Mouse (Mus musculus): ENCODE results near the gene Wnt10b. TPM values are rescaled to one million over a fixed set of nuclear protein-coding genes. Genes with fewer than 3 reads are reported as not detected.
A peak's percentile ranks its signal among the peaks of the same experiment; 100 is the strongest.

The Wnt10b gene
- total RNA-seq, 2 experiments from 2014 or later = 0.78 to 1.5 TPM

GRCm38 (mm10) chr15:98798903-98799302, 21.0 kb upstream of the Wnt10b start:
- DNase-seq = no peak
- intact Hi-C loops (cut with DNase I; ENCODE audit: low total_unique reads) = no loop called here

GRCm38 (mm10) chr15:98797835-98798492, 20.0 kb upstream of the Wnt10b start:
- no peak for DNase-seq
- intact Hi-C loops (cut with DNase I; ENCODE audit: low total_unique reads) = no loop called here

GRCm38 (mm10) chr15:98796803-98797595, 19.0 kb upstream of the Wnt10b start:
- no peak for DNase-seq
- intact Hi-C loops (cut with DNase I; ENCODE audit: low total_unique reads) = no loop called here

- DNase-seq = no peak
- intact Hi-C loops (cut with DNase I; ENCODE audit: low total_unique reads) = no loop called here
Measured at GRCm38 (mm10) chr15:98793141-98793698, 15.3 kb upstream of the Wnt10b start.

- no peak for DNase-seq
- intact Hi-C loops (cut with DNase I; ENCODE audit: low total_unique reads) = no loop called here
Measured at GRCm38 (mm10) chr15:98792233-98793020, 14.5 kb upstream of the Wnt10b start.

- no peak for DNase-seq
- intact Hi-C loops (cut with DNase I; ENCODE audit: low total_unique reads) = no loop called here
Measured at GRCm38 (mm10) chr15:98791771-98792170, 13.8 kb upstream of the Wnt10b start.

- intact Hi-C loops (cut with DNase I; ENCODE audit: low total_unique reads) = no loop called here
- DNase-seq = no peak
Measured at GRCm38 (mm10) chr15:98791221-98791620, 13.3 kb upstream of the Wnt10b start.

- intact Hi-C loops (cut with DNase I; ENCODE audit: low total_unique reads) = no loop called here
- DNase-seq = no peak
Measured at GRCm38 (mm10) chr15:98790761-98791160, 12.8 kb upstream of the Wnt10b start.

- DNase-seq = no peak
- intact Hi-C loops (cut with DNase I; ENCODE audit: low total_unique reads) = no loop called here
Measured at GRCm38 (mm10) chr15:98789661-98790535, 11.9 kb upstream of the Wnt10b start, which contains the start of gene Wnt1. Gene Wnt1, plus strand, starts transcription at chr15:98789857.

- intact Hi-C loops (cut with DNase I; ENCODE audit: low total_unique reads) = no loop called here
Measured at GRCm38 (mm10) chr15:98788972-98789660, 11.2 kb upstream of the Wnt10b start.

GRCm38 (mm10) chr15:98787930-98788329, 10.0 kb upstream of the Wnt10b start:
- intact Hi-C loops (cut with DNase I; ENCODE audit: low total_unique reads) = no loop called here
- no peak for DNase-seq

More at GRCm38 (mm10) chr15:98788972-98789660, 11.2 kb upstream of the Wnt10b start:
- DNase-seq = no peak

GRCm38 (mm10) chr15:98785744-98786143, 7.8 kb upstream of the Wnt10b start:
- intact Hi-C loops (cut with DNase I; ENCODE audit: low total_unique reads) = no loop called here
- DNase-seq = no peak

GRCm38 (mm10) chr15:98781166-98781565, 3.2 kb upstream of the Wnt10b start:
- DNase-seq = no peak
- intact Hi-C loops (cut with DNase I; ENCODE audit: low total_unique reads) = no loop called here

- DNase-seq = peak; percentile 61
- intact Hi-C loops (cut with DNase I; ENCODE audit: low total_unique reads) = no loop called here
Measured at GRCm38 (mm10) chr15:98780573-98780972, 2.6 kb upstream of the Wnt10b start.

- DNase-seq = no peak
- intact Hi-C loops (cut with DNase I; ENCODE audit: low total_unique reads) = no loop called here
Measured at GRCm38 (mm10) chr15:98780075-98780474, 2.1 kb upstream of the Wnt10b start.

GRCm38 (mm10) chr15:98778806-98779205, 856 bp upstream of the Wnt10b start:
- no peak for DNase-seq
- intact Hi-C loops (cut with DNase I; ENCODE audit: low total_unique reads) = no loop called here

- DNase-seq = no peak
- intact Hi-C loops (cut with DNase I; ENCODE audit: low total_unique reads) = no loop called here
Measured at GRCm38 (mm10) chr15:98778191-98778770, 331 bp upstream of the Wnt10b start.

- intact Hi-C loops (cut with DNase I; ENCODE audit: low total_unique reads) = no loop called here
- DNase-seq = no peak
Measured at GRCm38 (mm10) chr15:98777005-98777616, 839 bp downstream of the Wnt10b start.

Measured in gastrocnemius, postnatal 14 days (tissue).